Mouse (Mus musculus) adrenal gland, postnatal 4 days (tissue): ENCODE results near the gene Acot3. TPM values are rescaled to one million over a fixed set of nuclear protein-coding genes. Genes with fewer than 3 reads are reported as not detected.
"Not testable (repeated sequence)": the region's sequence is repeated elsewhere in the genome, so short reads cannot be mapped to it uniquely, and the experiment has no call there.

Experiments used
- DNase-seq, 2 experiments: peaks; one replicate each; pipeline ENCODE4 v3.0.0; 2021 to 2022; ENCODE audit warnings: low spot score in 2 of 2, mixed read lengths in 2 of 2
- total RNA-seq, 2 experiments: library from RNA; stranded (reverse); gene quantifications; 2 replicates each; pipeline ENCODE4 v1.2.3; 2021

The Acot3 gene
- total RNA-seq, 2 experiments from 2014 or later, result 1.5 to 2.4 TPM

GRCm38 (mm10) chr12:84038691-84039111 is 13.2 kb upstream of the Acot3 start, which contains the start of gene Gm49366:
Gene Gm49366 (plus strand): TSS chr12:84038935.
- not testable (repeated sequence) for DNase-seq

GRCm38 (mm10) chr12:84042248-84042647 is 9.7 kb upstream of the Acot3 start:
- DNase-seq, result no peak

- no peak for DNase-seq
These were observed 7.9 kb upstream of the Acot3 start for GRCm38 (mm10) chr12:84044045-84044444.

DNA sequence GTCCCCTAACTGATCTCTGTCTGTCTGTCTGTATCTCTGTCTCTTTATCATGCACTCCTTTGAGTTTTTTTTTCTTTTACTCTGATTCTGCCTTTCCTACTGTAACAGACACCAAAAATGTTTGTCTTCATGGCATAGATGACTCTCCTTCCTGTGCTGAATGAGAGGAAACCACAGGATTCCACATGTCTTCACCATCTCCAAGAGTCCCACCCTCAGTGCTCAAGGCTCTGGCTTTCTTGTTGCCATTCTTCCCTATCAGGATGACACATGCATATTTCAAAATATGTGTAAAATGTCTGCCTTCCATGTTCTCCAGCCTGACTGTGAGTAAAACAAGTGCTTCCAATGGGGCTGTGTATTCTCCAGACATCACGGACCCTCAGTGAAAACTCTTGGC is 5.0 kb upstream of the Acot3 start:
- DNase-seq, result no peak

- DNase-seq, result not testable (repeated sequence)
These were observed 1.2 kb upstream of the Acot3 start for GRCm38 (mm10) chr12:84050744-84051143.

DNA sequence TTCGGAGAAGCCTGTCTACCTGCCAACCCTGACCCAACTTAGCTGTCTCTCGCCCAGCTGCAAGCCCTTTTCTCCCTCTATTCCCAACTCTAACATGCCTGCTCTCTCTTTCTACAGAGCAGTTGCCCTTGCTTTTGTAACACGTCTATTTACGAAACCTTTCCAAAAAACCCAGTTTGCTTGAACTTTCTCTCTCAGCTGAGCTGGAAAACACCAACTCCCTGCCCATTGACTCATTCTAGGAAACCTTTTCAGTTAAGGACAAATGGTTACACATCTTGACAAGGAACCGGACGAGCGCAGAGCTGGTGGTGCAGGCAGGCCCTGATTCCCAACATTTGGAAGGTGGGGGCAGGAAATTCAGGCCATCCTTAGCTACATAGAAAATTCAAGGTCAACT is 665 bp downstream of the Acot3 start:
- no peak for DNase-seq

DNA sequence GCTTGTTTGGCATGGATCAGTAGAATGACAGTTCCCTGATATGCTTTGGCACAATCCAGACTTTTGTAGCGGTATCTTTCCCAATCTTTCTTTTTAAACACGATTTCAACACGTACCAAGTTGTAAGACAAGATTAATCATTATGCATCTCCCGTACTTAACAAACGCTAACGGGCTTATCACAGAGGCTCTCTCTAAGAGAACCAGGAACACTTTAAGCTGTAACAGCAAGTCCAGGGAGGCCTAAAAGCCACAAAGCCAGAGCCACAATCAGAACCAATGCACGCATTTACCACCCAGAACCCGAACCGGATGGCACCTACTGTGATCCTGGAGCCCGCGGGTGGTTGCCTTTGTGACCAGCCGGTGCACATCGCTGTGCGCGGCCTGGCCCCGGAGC is 1.2 kb downstream of the Acot3 start:
- no peak for DNase-seq

GRCm38 (mm10) chr12:84053679-84054391 is 1.9 kb downstream of the Acot3 start:
- no peak for DNase-seq

DNA sequence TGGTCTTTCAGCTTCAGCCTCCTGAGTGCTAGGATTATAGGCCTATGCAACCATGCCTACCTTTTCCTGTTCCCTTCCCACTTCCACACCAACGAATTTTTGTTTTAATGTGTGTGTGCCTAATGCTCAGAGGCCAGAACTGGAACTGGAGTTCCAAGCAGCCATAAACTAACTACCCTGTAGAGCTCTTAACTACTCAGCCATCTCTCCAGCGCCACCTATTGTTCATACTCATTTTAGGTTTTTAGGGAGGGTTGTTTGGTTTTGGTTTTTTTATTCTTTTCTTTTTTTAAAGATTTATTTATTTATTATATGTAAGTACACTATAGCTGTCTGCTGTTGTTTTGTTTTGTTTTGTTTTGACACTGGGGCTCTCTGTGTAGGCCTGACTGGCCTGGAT is 9.0 kb downstream of the Acot3 start:
- DNase-seq, result no peak

DNA sequence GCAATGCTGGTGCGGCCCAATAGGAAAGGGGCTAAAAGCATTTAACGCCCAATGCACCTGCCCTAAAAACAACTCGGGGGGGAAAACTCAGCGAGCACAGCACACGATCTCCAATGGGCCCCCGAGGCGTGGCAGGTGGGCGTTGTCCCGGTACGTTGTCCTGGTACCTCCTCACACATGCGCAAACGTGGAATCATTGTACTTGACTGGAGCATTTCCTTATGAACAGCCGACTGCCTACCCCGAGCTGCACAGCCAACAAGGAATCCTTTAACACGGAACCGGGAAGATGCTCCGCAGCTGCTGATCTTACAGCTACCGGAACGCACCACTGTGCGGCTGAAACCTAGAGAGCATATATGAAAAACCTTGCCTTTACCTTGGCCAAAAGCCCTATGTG is 10.4 kb downstream of the Acot3 start:
- DNase-seq, result no peak

GRCm38 (mm10) chr12:84063228-84063627 is 11.3 kb downstream of the Acot3 start:
- no peak for DNase-seq

DNA sequence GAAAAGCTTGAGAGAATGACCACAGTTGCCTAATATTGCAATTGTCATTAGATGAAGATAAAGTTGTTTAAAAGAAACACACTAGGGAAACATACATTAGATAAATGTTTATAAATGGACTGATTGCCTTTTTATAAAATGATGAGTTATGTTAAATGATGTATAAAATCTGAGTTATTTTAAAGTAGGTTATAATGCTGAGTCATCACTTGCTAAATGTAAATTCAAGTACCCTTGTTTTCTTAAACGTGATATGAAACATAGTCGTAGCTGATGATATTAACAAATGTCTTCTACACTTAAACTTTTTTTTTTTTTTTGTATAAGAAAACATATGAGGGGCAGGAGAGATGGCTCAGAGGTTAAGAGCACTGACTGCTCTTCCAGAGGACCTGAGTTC is 11.9 kb downstream of the Acot3 start:
- DNase-seq, result no peak

DNA sequence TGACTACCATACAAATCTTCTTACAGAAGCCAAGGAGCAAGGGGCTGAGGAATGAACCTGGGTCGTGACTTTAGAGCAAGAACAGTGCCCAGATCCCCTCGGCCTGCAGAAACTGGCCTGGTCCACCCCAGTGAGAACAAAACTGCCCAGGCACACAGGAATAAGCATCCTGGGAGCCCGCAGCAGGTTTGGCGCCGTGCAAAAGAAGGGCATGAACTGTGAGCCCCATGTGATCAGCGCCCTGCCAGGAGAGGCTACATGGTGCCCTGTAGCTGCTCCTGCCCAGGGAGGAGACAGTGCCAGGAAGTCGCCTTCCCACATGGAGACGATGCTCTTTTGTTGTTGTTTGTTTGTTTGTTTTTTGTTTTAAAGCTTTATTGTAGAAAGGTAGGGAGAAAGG is 12.7 kb downstream of the Acot3 start:
- no peak for DNase-seq

GRCm38 (mm10) chr12:84067752-84068151 is 15.8 kb downstream of the Acot3 start:
- DNase-seq, result no peak

- DNase-seq, result no peak
These were observed 16.4 kb downstream of the Acot3 start for GRCm38 (mm10) chr12:84068296-84068695.

- no peak for DNase-seq
These were observed 17.0 kb downstream of the Acot3 start, which contains the start of gene Acot5 for GRCm38 (mm10) chr12:84068986-84069385. Gene Acot5 (plus strand): TSS chr12:84069325.

DNA sequence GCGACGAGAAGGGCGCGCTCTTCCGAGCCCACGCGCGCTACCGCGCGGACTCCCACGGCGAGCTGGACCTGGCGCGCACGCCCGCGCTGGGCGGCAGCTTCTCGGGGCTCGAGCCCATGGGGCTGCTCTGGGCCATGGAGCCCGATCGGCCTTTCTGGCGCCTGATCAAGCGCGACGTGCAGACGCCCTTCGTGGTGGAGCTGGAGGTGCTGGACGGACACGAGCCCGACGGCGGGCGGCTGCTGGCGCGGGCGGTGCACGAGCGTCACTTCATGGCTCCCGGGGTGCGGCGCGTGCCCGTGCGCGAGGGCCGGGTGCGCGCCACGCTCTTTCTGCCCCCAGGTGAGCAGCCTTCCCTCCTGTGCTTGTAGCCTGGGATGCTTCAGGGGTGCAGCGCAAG is 17.6 kb downstream of the Acot3 start:
- DNase-seq, result not testable (repeated sequence)

DNA sequence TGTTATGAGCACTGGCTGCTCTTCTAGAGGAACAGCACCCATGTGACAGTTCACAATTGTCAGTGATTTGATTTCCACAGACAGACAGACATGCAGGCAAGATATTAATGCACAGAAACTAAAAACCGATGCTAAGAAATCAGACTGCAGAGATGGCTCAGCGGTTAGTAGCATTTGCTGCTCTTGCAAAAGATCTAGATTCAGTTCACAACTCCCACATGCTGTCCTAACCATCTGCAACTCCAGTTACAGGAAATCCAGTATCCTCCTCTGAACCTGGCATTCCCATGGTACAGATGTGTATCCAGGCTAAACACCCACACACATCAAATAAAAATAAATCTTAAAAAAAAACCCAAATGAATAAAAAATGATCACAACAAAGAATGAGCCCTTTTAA is 19.8 kb downstream of the Acot3 start:
- DNase-seq, result no peak

DNA sequence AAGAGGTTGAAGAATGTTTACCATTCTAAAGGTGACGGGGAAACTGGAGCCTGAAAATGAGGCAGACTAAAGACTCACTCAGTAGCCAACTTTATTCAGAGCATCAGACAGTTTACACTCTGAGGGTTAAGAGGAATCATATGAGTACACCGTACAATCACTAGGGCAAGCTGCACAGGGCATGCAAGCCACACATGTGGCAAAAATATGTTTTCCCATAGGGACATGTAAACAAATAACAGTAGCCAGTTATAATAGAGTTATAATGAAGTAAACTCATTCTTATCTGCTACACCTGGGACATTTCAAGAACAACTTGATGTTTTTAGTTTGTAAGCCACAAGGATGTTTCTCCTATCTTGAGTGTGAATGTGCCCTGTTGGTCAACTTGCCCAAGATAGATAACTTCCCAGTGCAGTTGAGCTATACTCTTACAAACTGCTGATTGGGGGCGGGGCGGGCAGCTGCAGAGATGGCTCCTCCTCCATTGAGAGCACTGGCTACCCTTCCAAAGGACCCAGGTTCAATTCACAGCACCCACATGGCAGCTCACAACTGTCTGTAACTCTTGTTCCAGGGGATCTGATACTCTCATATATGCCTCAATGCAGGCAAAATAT is 25.5 kb downstream of the Acot3 start:
- DNase-seq, result no peak

- no peak for DNase-seq
These were observed 31.9 kb downstream of the Acot3 start for GRCm38 (mm10) chr12:84083842-84084241.

- DNase-seq, result no peak
These were observed 32.6 kb downstream of the Acot3 start for GRCm38 (mm10) chr12:84084581-84084980.

DNA sequence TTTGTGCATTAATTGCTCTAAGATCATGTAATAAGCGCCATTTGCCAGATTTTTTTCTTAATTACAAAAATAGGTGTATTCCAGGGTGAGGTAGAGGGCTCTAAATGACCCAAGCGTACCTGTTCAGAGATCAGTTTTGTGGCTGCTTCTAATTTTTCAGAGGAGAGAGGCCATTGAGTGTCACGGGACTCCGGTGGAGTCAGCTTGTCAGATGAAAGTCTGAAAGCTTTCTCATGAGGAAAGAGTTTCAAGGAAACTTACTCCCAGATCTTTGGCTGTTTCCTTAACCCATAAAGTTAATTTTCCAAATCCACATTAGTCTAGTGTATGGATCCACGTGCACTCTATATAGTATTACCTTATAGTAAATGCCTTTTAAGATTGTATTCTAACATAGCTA is 42.7 kb downstream of the Acot3 start:
- DNase-seq, result not testable (repeated sequence)

DNA sequence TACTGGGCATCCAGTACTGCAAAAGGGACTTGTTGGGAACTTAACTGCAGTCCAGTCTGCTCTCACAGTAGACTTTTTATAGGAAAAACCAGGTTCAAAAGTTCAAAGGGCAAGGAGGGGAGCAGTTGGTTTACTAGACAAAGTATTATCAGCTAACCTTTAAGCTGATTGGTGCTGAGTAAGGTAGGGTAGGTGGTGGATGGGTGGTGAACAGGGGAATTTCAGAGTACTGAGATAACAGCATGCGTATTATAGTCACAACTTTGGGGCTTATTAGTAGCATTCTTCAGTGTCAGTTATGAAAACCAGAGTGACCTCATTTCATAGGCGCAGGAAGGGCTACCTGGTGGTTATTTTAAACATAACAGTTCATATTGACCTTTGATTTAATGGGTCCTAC is 47.7 kb downstream of the Acot3 start:
- DNase-seq, result no peak
